Mouse (Mus musculus) CH12.LX (cell line): Measurements from ENCODE around the gene Oxct1.

ENCODE experiments used
- CHD2 ChIP-seq: IDR thresholded peaks from 2 replicates; pipeline ENCODE4 v1.6.1; 2011; ENCODE audit warnings: low read length, improper control_type of control experiment
- CTCF ChIP-seq, 2 experiments: IDR thresholded peaks in 1 of 2; conservative IDR thresholded peaks in 1 of 2; 2 replicates each; pipeline ENCODE4 v1.5.1; 2011 to 2012; ENCODE audit warnings: low read depth in 2 of 2, low read length in 2 of 2, improper control_type of control experiment in 1 of 2, inconsistent platforms in 1 of 2, mild to moderate bottlenecking in 1 of 2, moderate library complexity in 1 of 2
- KAT2A ChIP-seq: IDR thresholded peaks from 2 replicates; pipeline ENCODE4 v1.6.1; 2012; ENCODE audit warnings: low read length, improper control_type of control experiment, inconsistent platforms; ENCODE audit not compliant: insufficient replicate concordance
- POLR2AphosphoS2 ChIP-seq: IDR thresholded peaks from 2 replicates; pipeline ENCODE4 v1.6.1; 2011; ENCODE audit warnings: low read depth, low read length, improper control_type of control experiment
- RCOR1 ChIP-seq: conservative IDR thresholded peaks from 2 replicates; pipeline ENCODE4 v1.6.1; 2012; ENCODE audit warnings: low read depth, mild to moderate bottlenecking, inconsistent platforms, low read length, improper control_type of control experiment
- USF1 ChIP-seq: IDR thresholded peaks from 2 replicates; pipeline ENCODE4 v1.6.1; 2014; ENCODE audit warnings: low read depth, mild to moderate bottlenecking, inconsistent platforms, low read length, improper control_type of control experiment
- ZMIZ1 ChIP-seq: IDR thresholded peaks from 2 replicates; pipeline ENCODE4 v1.6.1; 2012; ENCODE audit warnings: low read depth, mild to moderate bottlenecking, inconsistent platforms, low read length, improper control_type of control experiment

DNA sequence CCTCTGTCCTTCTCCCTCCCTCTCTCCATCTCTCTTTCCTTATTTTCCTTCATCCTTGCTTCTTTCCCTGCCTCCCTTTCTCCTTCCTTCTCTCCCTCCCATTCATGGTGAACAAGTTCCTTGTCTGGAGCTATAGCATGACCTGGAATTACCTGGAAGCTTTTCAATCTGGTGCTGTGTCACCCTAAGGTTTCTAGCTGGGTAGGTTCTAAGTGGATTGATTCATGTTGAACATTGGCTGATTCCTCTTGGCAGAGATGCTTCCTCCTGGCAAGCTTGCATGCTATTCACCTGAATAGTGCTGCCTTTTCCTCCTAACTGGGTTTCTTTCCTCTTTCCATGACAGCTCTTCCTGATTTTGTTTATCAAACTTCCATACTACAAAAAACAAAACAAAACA lies 2.8 kb downstream of the Oxct1 start:
- no peak for TF ChIP-seq CTCF (conservative IDR thresholded peaks at IDR 0.05 in 1 of 2, IDR thresholded peaks at IDR 0.05 in 1 of 2; ENCODE audit: low read depth in 2 of 2, low read length in 2 of 2)
- TF ChIP-seq POLR2AphosphoS2 = no peak
- TF ChIP-seq ZMIZ1 = no peak
- TF ChIP-seq CHD2 = no peak
- TF ChIP-seq RCOR1 = no peak
- TF ChIP-seq KAT2A = no peak
- no peak for TF ChIP-seq USF1
